Mouse (Mus musculus): ENCODE measurements around the gene Gm14401.
"Not testable (repeated sequence)": the region's sequence is repeated elsewhere in the genome, so short reads cannot be mapped to it uniquely, and the experiment has no call there.

GRCm38 (mm10) chr2:177073432-177074423, at the start of gene Gm14401:
- not testable (repeated sequence) for TF ChIP-seq MAX, USF1 (IDR thresholded peaks at IDR 0.05; ENCODE audit: low read depth)

All from myocyte (in vitro differentiated cells).